In the genomic region with DNA sequence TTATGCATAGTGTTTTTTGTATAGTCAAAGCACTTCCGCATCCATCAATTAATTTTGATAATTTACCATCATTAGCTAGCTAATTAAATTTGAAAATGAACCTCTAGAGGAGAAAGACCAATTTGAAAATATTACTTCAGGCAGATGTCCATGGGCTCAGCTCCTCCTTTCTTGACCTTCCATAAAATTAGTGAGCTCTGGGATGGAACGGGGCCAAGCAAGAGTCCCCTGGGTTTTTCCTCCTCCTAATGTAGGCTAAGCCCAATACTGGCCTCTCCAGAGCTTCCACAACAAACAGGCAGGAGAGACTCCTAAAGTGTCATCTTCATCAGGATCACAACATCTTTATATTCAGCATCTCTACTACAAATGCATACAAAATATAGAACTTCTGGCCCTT, we compare ENCODE assay signal across 14 mouse cellular contexts.
DNase-seq lines count a peak whose midpoint lies in the region; ATAC-seq lines count a peak whose summit lies in the region.
"Had no signal": no experiment of that assay in that cellular context is flagged by ENCODE, and none has a peak within 500 bp of the region (broad histone marks: within the 10 kb centered on the region; RNA-seq: fewer than 3 reads in every experiment).

No protein-coding gene starts in this region.

- ATAC-seq in heart, embryonic 11.5 days (replicated peaks; ENCODE audit: insufficient number of reproducible peaks, low FRiP score, low TSS enrichment), result no peak
- ATAC-seq: activated CD4-positive, CD25-positive, alpha-beta regulatory T cell, adult 4 months; intestine, embryonic 16.5 days had no signal

- no peaks in the 10 kb centered on the region for H3K4me1 ChIP-seq in heart, embryonic 11.5 days (ENCODE audit: control insufficient read depth, insufficient read depth, low read length)
- H3K4me1 ChIP-seq: limb, embryonic 12.5 days had no signal

- H3K36me3 ChIP-seq in heart, embryonic 11.5 days (ENCODE audit: control insufficient read depth, insufficient read depth, low read length), result no peaks in the 10 kb centered on the region
- H3K36me3 ChIP-seq: embryonic facial prominence, embryonic 13.5 days; limb, embryonic 12.5 days had no signal

- H3K27me3 ChIP-seq in heart, embryonic 11.5 days (ENCODE audit: control insufficient read depth, insufficient read depth, low read length), result no peaks in the 10 kb centered on the region
- H3K27me3 ChIP-seq: embryonic facial prominence, embryonic 13.5 days; limb, embryonic 12.5 days had no signal

- 89% methylated on average over 2 of the region's 2 CpGs for WGBS in heart, embryonic 11.5 days (ENCODE audit: insufficient replicate concordance)

- no peak overlapping the region for H3K9ac ChIP-seq in heart, embryonic 11.5 days (ENCODE audit: low read depth, low read length)
- H3K9ac ChIP-seq: embryonic facial prominence, embryonic 13.5 days; limb, embryonic 12.5 days had no signal

- no peak overlapping the region for H3K4me2 ChIP-seq in heart, embryonic 11.5 days
- H3K4me2 ChIP-seq: embryonic facial prominence, embryonic 13.5 days; limb, embryonic 12.5 days had no signal

- peak; percentile 36 to 41 for DNase-seq in heart, adult 18-20 months
- peak; percentile 49 for DNase-seq in testis, postnatal 10 days (ENCODE audit: low spot score)
- no peak for DNase-seq in testis, postnatal 14 days (ENCODE audit: low spot score)
- DNase-seq in kidney, adult 9 months, result peak; percentile 29
- no peak for DNase-seq in thymus, postnatal 0 days (ENCODE audit: low spot score)
- no peak for DNase-seq in right cerebral cortex, postnatal 10 days (ENCODE audit: low spot score in 2 of 2)
- DNase-seq: layer of hippocampus, postnatal 36 days; spleen, adult 18-20 months; thymus, adult 18-20 months had no signal

- H3K27ac ChIP-seq in heart, embryonic 11.5 days (ENCODE audit: low read depth, low read length), result no peak overlapping the region
- H3K27ac ChIP-seq: embryonic facial prominence, embryonic 13.5 days; limb, embryonic 12.5 days had no signal

- no peaks in the 10 kb centered on the region for H3K9me3 ChIP-seq in heart, embryonic 11.5 days (replicated peaks; ENCODE audit: control insufficient read depth, low read length)
- H3K9me3 ChIP-seq: embryonic facial prominence, embryonic 13.5 days; limb, embryonic 12.5 days had no signal

- no peak overlapping the region for H3K4me3 ChIP-seq in heart, embryonic 11.5 days (ENCODE audit: low read depth, low read length)
- H3K4me3 ChIP-seq: embryonic facial prominence, embryonic 13.5 days; limb, embryonic 12.5 days had no signal

Comparison
In these comparisons a context has a peak if more than half of its experiments do, and no peak if none do; other contexts are left out.
1. DNase-seq: peak in heart, adult 18-20 months (2 of 2), testis, postnatal 10 days (single experiment) and kidney, adult 9 months (single experiment); none in testis, postnatal 14 days (single experiment), thymus, postnatal 0 days (single experiment) and right cerebral cortex, postnatal 10 days (0 of 2).